Mouse (Mus musculus): ENCODE measurements around the gene Myo10. TPM values are rescaled to one million over a fixed set of nuclear protein-coding genes. Genes with fewer than 3 reads are reported as not detected.
A peak's percentile ranks its signal among the peaks of the same experiment; 100 is the strongest.

Gene Myo10
- polyA plus RNA-seq, 1 experiment: 45.4 TPM

DNA sequence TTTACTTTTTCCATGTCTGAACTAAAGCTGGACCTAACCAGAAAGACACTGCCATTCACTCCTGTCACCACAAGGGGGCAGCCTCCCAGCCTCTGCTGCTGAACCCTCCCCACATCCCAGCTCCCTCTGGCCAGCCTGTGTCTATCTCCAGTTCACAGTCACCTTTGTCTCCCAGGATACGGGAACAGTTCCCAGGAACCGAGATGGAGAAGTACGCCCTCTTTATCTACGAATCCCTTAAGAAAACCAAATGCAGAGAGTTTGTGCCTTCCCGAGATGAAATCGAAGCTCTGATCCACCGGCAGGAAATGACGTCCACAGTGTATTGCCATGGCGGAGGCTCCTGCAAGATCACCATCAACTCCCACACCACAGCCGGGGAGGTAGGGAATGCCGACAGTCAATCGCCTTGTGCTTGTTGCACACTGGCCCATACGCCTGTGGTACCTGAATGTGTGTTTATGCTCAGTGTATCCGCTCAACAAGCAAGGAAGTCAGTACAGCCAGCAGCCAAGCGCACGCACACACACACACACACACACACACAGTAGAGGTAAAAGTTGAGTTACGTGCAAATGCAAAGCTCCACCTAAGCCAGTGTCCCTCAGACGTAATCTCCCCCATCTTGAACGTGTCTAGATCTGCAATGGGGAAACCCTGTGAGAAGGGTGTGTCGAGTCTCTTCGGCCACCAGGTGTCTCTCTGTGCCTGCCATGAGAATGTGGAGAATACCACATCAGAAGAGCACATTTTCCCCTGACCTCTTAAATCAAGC is 183.2 kb downstream of the Myo10 start:
- H3K4me3 ChIP-seq (ENCODE audit: insufficient read depth, low read depth, low read length): no peak overlapping the region
- WGBS: 74% methylated on average over 21 of the region's 21 CpGs
- H3K27me3 ChIP-seq (replicated peaks; ENCODE audit: control insufficient read depth, insufficient read depth, low read length): no peaks in the 10 kb centered on the region
- peaks cover 8% of the 10 kb centered on the region; the same call in 1 of the 2 replicates for H3K4me1 ChIP-seq (ENCODE audit: control insufficient read depth, insufficient read depth, low read length)
- H3K27ac ChIP-seq (ENCODE audit: insufficient read depth, low read depth, low read length): no peak overlapping the region
- H3K36me3 ChIP-seq (ENCODE audit: control insufficient read depth, insufficient read depth, low read length): peaks cover 4% of the 10 kb centered on the region
- peak; percentile 77 for DNase-seq
- TF ChIP-seq CTCF (conservative IDR thresholded peaks at IDR 0.05; ENCODE audit: insufficient read depth, insufficient read length, low read depth, low read length): peak; percentile 88
- TF ChIP-seq POLR2A (IDR thresholded peaks at IDR 0.05; ENCODE audit: low read depth, low read length): no peak

DNA sequence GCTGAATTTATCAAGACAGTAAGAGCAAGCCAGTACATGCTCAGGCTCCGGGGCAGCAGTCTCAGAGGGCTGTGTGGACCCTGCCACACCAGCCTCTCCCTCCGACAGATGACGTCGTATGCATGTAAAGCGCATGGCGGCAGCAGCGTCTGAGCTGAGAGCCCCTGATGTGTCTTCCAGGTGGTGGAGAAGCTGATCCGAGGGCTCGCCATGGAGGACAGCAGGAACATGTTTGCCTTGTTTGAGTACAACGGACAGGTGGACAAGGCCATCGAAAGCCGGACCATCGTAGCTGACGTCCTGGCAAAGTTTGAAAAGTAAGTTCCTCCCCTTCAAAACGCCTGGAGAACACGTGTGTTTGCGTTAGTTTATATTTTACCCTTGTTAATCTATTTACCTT is 184.0 kb downstream of the Myo10 start:
- Histone ChIP-seq H3K4me3 (ENCODE audit: insufficient read depth, low read depth, low read length) (no peak overlapping the region), H3K27me3 (replicated peaks; ENCODE audit: control insufficient read depth, insufficient read depth, low read length) (no peaks in the 10 kb centered on the region), H3K4me1 (ENCODE audit: control insufficient read depth, insufficient read depth, low read length) (peaks cover 8% of the 10 kb centered on the region; the same call in 1 of the 2 replicates), H3K36me3 (ENCODE audit: control insufficient read depth, insufficient read depth, low read length) (peaks cover 4% of the 10 kb centered on the region), H3K27ac (ENCODE audit: insufficient read depth, low read depth, low read length) (no peak overlapping the region)
- DNase-seq: no peak
- 90% methylated on average over 17 of the region's 17 CpGs for WGBS
- TF ChIP-seq CTCF (conservative IDR thresholded peaks at IDR 0.05; ENCODE audit: insufficient read depth, insufficient read length, low read depth, low read length): no peak
- no peak for TF ChIP-seq POLR2A (IDR thresholded peaks at IDR 0.05; ENCODE audit: low read depth, low read length)

DNA sequence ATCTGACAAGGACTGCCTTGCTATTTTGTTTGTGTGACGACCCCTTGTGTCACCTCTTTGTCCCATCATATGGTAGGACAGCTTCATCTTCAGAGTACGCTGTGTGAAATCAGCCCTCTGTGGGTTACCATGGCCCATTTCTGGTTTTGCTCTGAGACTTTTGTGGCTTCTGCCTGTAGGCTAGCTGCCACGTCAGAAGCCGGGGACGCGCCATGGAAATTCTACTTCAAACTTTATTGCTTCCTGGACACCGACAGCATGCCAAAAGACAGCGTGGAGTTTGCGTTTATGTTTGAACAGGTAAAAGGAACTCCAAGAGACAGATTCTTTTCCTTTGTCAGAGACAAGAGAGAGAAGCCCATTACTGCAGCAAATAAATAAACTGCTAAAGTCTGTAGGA is 184.6 kb downstream of the Myo10 start:
- Histone ChIP-seq H3K4me1 (ENCODE audit: control insufficient read depth, insufficient read depth, low read length) (peaks cover 8% of the 10 kb centered on the region; the same call in 1 of the 2 replicates), H3K27me3 (replicated peaks; ENCODE audit: control insufficient read depth, insufficient read depth, low read length) (no peaks in the 10 kb centered on the region), H3K4me3 (ENCODE audit: insufficient read depth, low read depth, low read length) (no peak overlapping the region), H3K27ac (ENCODE audit: insufficient read depth, low read depth, low read length) (no peak overlapping the region), H3K36me3 (ENCODE audit: control insufficient read depth, insufficient read depth, low read length) (peaks cover 3% of the 10 kb centered on the region)
- no peak for TF ChIP-seq POLR2A (IDR thresholded peaks at IDR 0.05; ENCODE audit: low read depth, low read length)
- no peak for TF ChIP-seq CTCF (conservative IDR thresholded peaks at IDR 0.05; ENCODE audit: insufficient read depth, insufficient read length, low read depth, low read length)
- DNase-seq: no peak
- 86% methylated on average over 9 of the region's 9 CpGs for WGBS

DNA sequence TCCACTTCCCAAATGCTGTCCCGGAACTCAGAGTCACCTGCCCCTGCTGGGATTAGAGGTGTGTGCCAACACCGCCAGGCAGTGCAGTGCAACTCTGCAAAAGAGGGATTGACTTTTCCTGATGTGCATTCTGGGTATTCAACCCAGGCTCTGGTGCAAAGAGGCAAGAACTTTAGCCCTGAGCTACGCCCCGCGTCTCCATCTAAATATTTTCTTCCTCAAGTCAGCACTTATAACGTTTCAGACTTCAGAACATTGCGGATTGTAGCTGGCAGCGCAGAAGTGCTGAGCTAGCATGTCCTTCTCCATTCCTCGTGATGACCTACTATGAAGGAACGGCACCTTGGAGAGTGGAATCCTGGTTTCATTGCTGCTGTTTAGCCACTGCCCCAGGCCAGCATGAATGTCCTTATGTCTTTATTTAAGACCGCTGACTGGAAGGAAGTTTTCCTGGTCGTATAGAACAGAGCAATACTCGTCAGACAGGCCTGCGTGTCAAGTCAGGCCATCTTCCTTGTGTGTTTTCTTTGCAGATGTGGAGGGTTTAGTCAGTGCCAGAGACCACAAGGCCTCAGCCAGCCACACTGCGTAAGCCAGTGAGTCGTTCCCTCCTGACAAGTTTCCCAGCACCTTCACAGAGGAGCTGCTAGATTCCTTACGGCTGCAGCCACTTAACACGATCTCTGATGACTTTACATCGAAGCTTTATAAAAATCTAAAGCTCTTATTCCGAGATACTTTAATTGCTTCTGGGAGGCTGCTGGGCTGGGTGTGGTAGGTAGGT is 186.5 kb downstream of the Myo10 start:
- Histone ChIP-seq H3K4me3 (ENCODE audit: insufficient read depth, low read depth, low read length) (no peak overlapping the region), H3K36me3 (ENCODE audit: control insufficient read depth, insufficient read depth, low read length) (peaks cover 3% of the 10 kb centered on the region), H3K27ac (ENCODE audit: insufficient read depth, low read depth, low read length) (peak overlapping the region; percentile 16; the same call in 1 of the 2 replicates), H3K27me3 (replicated peaks; ENCODE audit: control insufficient read depth, insufficient read depth, low read length) (no peaks in the 10 kb centered on the region), H3K4me1 (ENCODE audit: control insufficient read depth, insufficient read depth, low read length) (peaks cover 8% of the 10 kb centered on the region; the same call in 1 of the 2 replicates)
- 69% methylated on average over 20 of the region's 20 CpGs for WGBS
- peak; percentile 75 for DNase-seq
- TF ChIP-seq CTCF (conservative IDR thresholded peaks at IDR 0.05; ENCODE audit: insufficient read depth, insufficient read length, low read depth, low read length) (no peak), POLR2A (IDR thresholded peaks at IDR 0.05; ENCODE audit: low read depth, low read length) (no peak)

- Histone ChIP-seq H3K4me1 (ENCODE audit: control insufficient read depth, insufficient read depth, low read length) (peaks cover 8% of the 10 kb centered on the region; the same call in 1 of the 2 replicates), H3K27me3 (replicated peaks; ENCODE audit: control insufficient read depth, insufficient read depth, low read length) (no peaks in the 10 kb centered on the region), H3K36me3 (ENCODE audit: control insufficient read depth, insufficient read depth, low read length) (peaks cover 3% of the 10 kb centered on the region), H3K4me3 (ENCODE audit: insufficient read depth, low read depth, low read length) (no peak overlapping the region), H3K27ac (ENCODE audit: insufficient read depth, low read depth, low read length) (no peak overlapping the region)
- no peak for DNase-seq
- WGBS: 78% methylated on average over 6 of the region's 6 CpGs
- TF ChIP-seq CTCF (conservative IDR thresholded peaks at IDR 0.05; ENCODE audit: insufficient read depth, insufficient read length, low read depth, low read length) (no peak), POLR2A (IDR thresholded peaks at IDR 0.05; ENCODE audit: low read depth, low read length) (no peak)
Observed at GRCm38 (mm10) chr15:25809669-25810068, 187.3 kb downstream of the Myo10 start.

DNA sequence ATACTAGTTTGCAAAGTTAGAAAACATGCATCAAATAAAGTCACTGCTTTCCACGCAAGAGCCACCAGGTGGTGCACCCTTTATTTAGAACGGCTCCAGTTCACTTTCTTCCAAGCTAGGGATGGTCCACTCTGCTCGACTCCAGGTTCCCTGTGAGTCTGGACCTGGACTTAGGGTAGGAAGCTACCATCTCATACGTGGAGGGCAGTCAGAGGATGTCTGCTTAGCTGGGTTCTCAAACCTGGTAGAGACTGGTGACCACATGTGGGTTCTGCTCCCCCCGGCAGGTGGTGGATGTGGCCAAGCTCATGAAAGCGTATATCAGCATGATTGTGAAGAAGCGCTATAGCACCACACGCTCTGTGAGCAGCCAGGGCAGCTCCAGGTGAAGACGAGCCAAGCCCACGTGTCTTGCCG is 189.5 kb downstream of the Myo10 start:
- peak; percentile 58 for DNase-seq
- peaks cover 2% of the 10 kb centered on the region; the same call in 1 of the 2 replicates for H3K36me3 ChIP-seq (ENCODE audit: control insufficient read depth, insufficient read depth, low read length)
- TF ChIP-seq POLR2A (IDR thresholded peaks at IDR 0.05; ENCODE audit: low read depth, low read length) (no peak), CTCF (conservative IDR thresholded peaks at IDR 0.05; ENCODE audit: insufficient read depth, insufficient read length, low read depth, low read length) (peak; percentile 40; the same call in 1 of the 2 replicates)
- H3K4me3 ChIP-seq (ENCODE audit: insufficient read depth, low read depth, low read length): no peak overlapping the region
- WGBS: 47% methylated on average over 11 of the region's 11 CpGs
- H3K27me3 ChIP-seq (replicated peaks; ENCODE audit: control insufficient read depth, insufficient read depth, low read length): no peaks in the 10 kb centered on the region
- H3K4me1 ChIP-seq (ENCODE audit: control insufficient read depth, insufficient read depth, low read length): peaks cover 8% of the 10 kb centered on the region; the same call in 1 of the 2 replicates
- no peak overlapping the region for H3K27ac ChIP-seq (ENCODE audit: insufficient read depth, low read depth, low read length)

- DNase-seq: no peak
- no peaks in the 10 kb centered on the region for H3K27me3 ChIP-seq (replicated peaks; ENCODE audit: control insufficient read depth, insufficient read depth, low read length)
- no peak overlapping the region for H3K4me3 ChIP-seq (ENCODE audit: insufficient read depth, low read depth, low read length)
- TF ChIP-seq CTCF (conservative IDR thresholded peaks at IDR 0.05; ENCODE audit: insufficient read depth, insufficient read length, low read depth, low read length) (no peak), POLR2A (IDR thresholded peaks at IDR 0.05; ENCODE audit: low read depth, low read length) (no peak)
- WGBS: 49% methylated on average over 12 of the region's 12 CpGs
- H3K27ac ChIP-seq (ENCODE audit: insufficient read depth, low read depth, low read length): no peak overlapping the region
- H3K4me1 ChIP-seq (ENCODE audit: control insufficient read depth, insufficient read depth, low read length): peaks cover 8% of the 10 kb centered on the region; the same call in 1 of the 2 replicates
- H3K36me3 ChIP-seq (ENCODE audit: control insufficient read depth, insufficient read depth, low read length): peaks cover 2% of the 10 kb centered on the region; the same call in 1 of the 2 replicates
Observed at GRCm38 (mm10) chr15:25812479-25812878, 190.2 kb downstream of the Myo10 start.

Measured in kidney, adult 2 months (tissue).